Mouse (Mus musculus) neural tube, embryonic 10.5 days (tissue): ENCODE results near the gene Sp4.

Source experiments
- DNase-seq: peaks from one replicate; pipeline ENCODE4 v3.0.0-alpha.2; 2017; ENCODE audit warnings: low spot score; ENCODE audit errors: extremely low spot score

The Sp4 gene

DNA sequence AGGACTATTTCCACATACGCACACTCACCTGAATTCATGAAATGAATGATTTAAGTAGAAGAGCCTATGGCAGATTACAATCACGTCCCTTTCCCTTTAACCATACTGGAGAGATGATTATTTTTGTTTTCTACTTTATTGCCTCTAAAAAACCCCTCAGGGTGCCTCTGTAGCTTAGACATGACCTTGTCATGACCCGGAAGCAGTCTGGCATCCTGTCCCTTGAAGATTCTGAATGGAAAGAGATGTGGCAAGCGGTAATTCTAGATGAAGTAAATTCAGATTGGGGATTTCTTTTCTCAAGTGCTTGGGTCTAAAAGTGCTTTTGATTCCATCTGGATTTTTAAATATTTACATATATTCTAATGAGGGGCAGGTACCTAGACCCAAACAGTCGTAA lies 24.9 kb downstream of the Sp4 start:
- DNase-seq = no peak

DNA sequence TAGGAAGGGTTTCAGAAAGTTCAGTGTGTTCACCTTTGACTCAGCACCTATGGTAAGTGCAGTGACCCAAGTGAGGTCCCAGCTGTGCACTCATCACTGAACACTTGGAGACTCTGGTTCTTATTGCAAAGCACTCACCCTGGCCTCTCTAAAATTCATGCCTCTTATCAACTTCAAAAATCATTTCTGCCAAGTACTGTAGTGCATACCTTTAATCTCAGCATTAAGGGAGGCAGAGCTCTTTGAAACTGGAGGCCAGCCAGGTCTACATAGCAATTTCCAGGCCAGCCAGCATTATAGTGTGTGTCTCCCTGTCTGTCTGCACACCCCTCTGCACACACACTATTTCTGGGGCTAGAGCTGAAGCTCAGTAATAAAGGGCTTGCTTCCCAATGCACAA lies 36.3 kb downstream of the Sp4 start:
- DNase-seq = no peak

DNA sequence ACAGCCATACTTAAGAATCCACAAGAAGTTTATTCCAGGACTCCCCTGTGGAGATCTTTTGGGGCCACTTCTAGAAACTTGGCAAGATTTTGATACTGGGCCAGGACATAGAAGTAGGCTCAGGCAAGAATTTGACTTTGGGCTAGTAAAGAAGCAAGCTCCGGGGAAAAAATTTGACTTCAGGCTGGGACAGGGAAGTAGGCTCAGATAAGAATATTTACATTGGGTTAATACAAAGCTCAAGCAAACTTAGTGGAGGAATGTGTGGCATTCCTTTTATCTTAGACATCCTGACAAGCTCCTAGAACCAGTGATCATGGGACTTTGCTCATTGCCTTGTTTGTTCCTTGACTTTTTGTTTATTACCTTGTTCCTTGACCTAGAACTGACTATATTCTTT lies 37.4 kb downstream of the Sp4 start:
- no peak for DNase-seq

- no peak for DNase-seq
These were observed 45.9 kb downstream of the Sp4 start for GRCm38 (mm10) chr12:118255292-118255782.

DNA sequence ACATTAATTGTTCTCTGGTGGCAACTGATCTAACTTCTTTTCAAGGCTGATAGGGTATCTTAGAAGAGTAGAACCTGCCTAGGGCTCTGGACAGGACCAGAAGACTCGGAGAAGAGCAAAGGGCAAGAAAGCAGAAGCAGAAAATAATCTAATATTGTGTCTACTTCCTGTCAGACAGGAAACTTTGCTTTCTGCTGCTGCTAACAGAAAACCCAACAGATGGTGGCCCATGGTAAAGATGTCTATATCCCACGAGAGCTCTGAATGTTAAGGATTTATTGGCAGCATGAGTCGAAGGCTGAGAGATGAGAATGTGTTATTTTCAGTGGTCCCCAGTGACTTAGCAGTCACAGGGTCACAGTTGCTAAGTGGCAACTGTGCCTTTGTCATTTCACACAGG lies 80.1 kb downstream of the Sp4 start:
- DNase-seq = no peak

- no peak for DNase-seq
These were observed 81.2 kb downstream of the Sp4 start for GRCm38 (mm10) chr12:118220062-118220461.

DNA sequence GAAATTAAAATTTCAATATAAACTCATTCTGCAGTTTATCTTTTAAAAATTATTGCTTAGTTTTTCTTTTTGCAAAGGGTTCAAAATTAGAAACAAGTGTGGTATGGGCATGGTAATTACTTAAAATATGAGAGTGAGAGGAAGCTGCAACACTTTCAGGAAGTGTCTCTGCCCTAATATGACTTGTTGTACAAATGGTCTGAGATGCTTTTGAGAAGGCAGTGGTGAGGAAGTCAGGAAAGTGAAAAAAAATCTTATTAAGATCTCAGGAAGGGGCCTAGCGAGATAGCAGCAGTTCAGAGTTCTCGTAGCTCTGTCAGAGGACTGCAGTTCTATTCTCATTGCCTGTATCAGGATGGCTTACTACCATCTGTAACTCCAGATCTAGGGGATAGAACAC lies 89.1 kb downstream of the Sp4 start:
- no peak for DNase-seq

GRCm38 (mm10) chr12:118198386-118199093 lies 102.7 kb downstream of the Sp4 start, which contains the start of gene Dnah11:
Dnah11 (minus strand) TSS chr12:118199043.
- peak; percentile 81 for DNase-seq

- DNase-seq = no peak
These were observed 104.7 kb downstream of the Sp4 start for GRCm38 (mm10) chr12:118196583-118196982.

DNA sequence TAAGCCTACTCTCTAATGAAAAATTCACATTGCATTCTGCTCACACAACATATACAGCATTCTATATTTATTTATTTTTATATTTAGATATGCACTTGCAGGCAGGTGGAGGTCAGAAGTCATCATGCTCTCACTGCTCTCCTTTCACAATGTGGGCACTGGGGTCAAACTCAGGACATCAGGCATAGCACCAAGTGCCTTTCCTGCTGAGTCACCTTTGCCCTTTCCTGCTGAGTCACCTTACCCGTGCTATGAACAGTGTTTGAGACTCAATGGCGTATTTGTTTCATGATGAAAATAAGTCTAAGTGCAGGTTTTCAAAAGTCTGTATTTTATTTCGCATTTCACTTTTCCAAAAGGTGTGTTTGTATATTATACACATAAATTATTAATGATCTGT lies 111.7 kb downstream of the Sp4 start:
- no peak for DNase-seq

GRCm38 (mm10) chr12:118187663-118188062 lies 113.6 kb downstream of the Sp4 start:
- DNase-seq = no peak

GRCm38 (mm10) chr12:118186881-118187489 lies 114.3 kb downstream of the Sp4 start:
- DNase-seq = peak; percentile 33

DNA sequence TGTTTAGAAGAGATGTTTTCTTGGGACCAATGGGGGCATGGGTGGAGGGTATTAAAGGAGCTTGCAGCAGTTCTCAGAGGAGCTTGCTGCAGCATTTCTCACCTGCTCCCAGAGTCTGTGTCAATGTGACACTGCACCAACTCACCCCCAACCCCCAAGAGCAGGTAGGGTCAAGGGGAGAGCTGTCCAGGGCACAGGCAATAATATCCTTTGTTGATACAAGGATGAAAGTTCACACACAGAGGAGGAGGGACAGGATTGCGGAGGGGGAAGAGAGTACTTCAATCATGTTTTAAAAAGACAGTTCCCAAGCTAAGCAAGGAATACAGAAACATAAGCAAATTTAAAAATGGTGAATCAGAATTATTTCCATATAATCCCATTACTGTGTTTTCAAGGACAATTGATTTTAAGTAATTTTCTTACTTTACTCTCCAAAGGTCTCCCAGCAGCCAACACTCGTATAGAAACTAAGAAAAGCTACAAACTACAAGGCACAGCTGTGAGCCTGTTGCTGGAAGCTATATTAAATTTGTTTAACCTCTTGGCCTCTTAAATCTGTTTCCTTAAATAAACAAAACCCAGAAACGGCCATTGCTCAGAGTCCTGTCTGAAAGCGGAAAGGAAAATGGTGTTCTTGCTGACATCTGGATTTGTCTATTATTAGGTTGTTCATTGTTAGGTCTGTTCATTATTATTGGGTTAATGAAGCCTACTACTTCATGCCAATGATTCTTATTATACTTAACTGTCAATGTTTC lies 114.9 kb downstream of the Sp4 start:
- no peak for DNase-seq
